Mouse (Mus musculus): ENCODE measurements around the gene Ccdc189. TPM values are rescaled to one million over a fixed set of nuclear protein-coding genes. Genes with fewer than 3 reads are reported as not detected.

The Ccdc189 gene
- polyA plus RNA-seq, 1 experiment from 2014 or later = 16.9 TPM

GRCm38 (mm10) chr7:127541671-127542070, 46.7 kb downstream of the Ccdc189 start:
- Histone ChIP-seq H3K27me3 (ENCODE audit: low read depth, poor library complexity, severe bottlenecking) (no peaks in the 10 kb centered on the region), H3K4me1 (no peaks in the 10 kb centered on the region), H3K9me3 (replicated peaks) (no peaks in the 10 kb centered on the region), H3K36me3 (peaks cover 100% of the 10 kb centered on the region), H3K4me3 (no peak overlapping the region), H3K27ac (replicated peaks) (no peak overlapping the region)
- 98% methylated on average over 3 of the region's 3 CpGs for WGBS
- no peak for DNase-seq (ENCODE audit: low spot score)

Other genes with a start within 250 kb of the Ccdc189 start
- gene Zfp768, start 243.0 kb downstream of the Ccdc189 start, polyA plus RNA-seq (2016; fragmentation: Nextera tagmentation; extraction: Ambion mirVana) = 19.7 and 20.6 TPM in 2 replicates
- 8.6 and 9.1 TPM in 2 replicates for gene Zfp747, start 212.5 kb downstream of the Ccdc189 start, polyA plus RNA-seq (2016; fragmentation: Nextera tagmentation; extraction: Ambion mirVana)
- gene 9130019O22Rik, start 201.4 kb downstream of the Ccdc189 start, polyA plus RNA-seq (2016; fragmentation: Nextera tagmentation; extraction: Ambion mirVana) = 5.8 and 6.4 TPM in 2 replicates
- gene E430018J23Rik, start 195.0 kb downstream of the Ccdc189 start, polyA plus RNA-seq (2016; fragmentation: Nextera tagmentation; extraction: Ambion mirVana) = 5.4 and 6.3 TPM in 2 replicates
- 6.9 and 8.0 TPM in 2 replicates for gene Zfp764, start 181.8 kb downstream of the Ccdc189 start, polyA plus RNA-seq (2016; fragmentation: Nextera tagmentation; extraction: Ambion mirVana)
- gene Zfp688, start 166.5 kb downstream of the Ccdc189 start, polyA plus RNA-seq (2016; fragmentation: Nextera tagmentation; extraction: Ambion mirVana) = 34.4 and 35.2 TPM in 2 replicates
- 13.9 and 16.4 TPM in 2 replicates for gene Zfp689, start 139.4 kb downstream of the Ccdc189 start, polyA plus RNA-seq (2016; fragmentation: Nextera tagmentation; extraction: Ambion mirVana)
- 56.0 and 59.6 TPM in 2 replicates for gene Prr14, start 129.0 kb downstream of the Ccdc189 start, polyA plus RNA-seq (2016; fragmentation: Nextera tagmentation; extraction: Ambion mirVana)
- 8.6 and 9.6 TPM in 2 replicates for gene Fbrs, start 109.4 kb downstream of the Ccdc189 start, polyA plus RNA-seq (2016; fragmentation: Nextera tagmentation; extraction: Ambion mirVana)
- 52.6 and 56.1 TPM in 2 replicates for gene Srcap, start 76.6 kb downstream of the Ccdc189 start, polyA plus RNA-seq (2016; fragmentation: Nextera tagmentation; extraction: Ambion mirVana)
- gene Gm42715, start 69.0 kb downstream of the Ccdc189 start, polyA plus RNA-seq (2016; fragmentation: Nextera tagmentation; extraction: Ambion mirVana) = 14.3 and 18.8 TPM in 2 replicates
- gene Tmem265, start 27.2 kb downstream of the Ccdc189 start, polyA plus RNA-seq (2016; fragmentation: Nextera tagmentation; extraction: Ambion mirVana) = 7.2 and 8.2 TPM in 2 replicates
- 46.9 and 48.3 TPM in 2 replicates for gene Phkg2, start 15.3 kb downstream of the Ccdc189 start, polyA plus RNA-seq (2016; fragmentation: Nextera tagmentation; extraction: Ambion mirVana)
- 56.7 and 59.6 TPM in 2 replicates for gene Rnf40, start 172 bp upstream of the Ccdc189 start, polyA plus RNA-seq (2016; fragmentation: Nextera tagmentation; extraction: Ambion mirVana)
- 32.2 and 37.1 TPM in 2 replicates for gene Zfp629, start 27.2 kb upstream of the Ccdc189 start, polyA plus RNA-seq (2016; fragmentation: Nextera tagmentation; extraction: Ambion mirVana)
- gene Bcl7c, start 120.3 kb upstream of the Ccdc189 start, polyA plus RNA-seq (2016; fragmentation: Nextera tagmentation; extraction: Ambion mirVana) = 47.8 and 48.9 TPM in 2 replicates
- gene Ctf1, start 124.1 kb upstream of the Ccdc189 start, polyA plus RNA-seq (2016; fragmentation: Nextera tagmentation; extraction: Ambion mirVana) = 5.1 and 5.2 TPM in 2 replicates
- gene Ctf2, start 143.6 kb upstream of the Ccdc189 start, polyA plus RNA-seq (2016; fragmentation: Nextera tagmentation; extraction: Ambion mirVana) = 0.22 and 0.36 TPM in 2 replicates
- gene Fbxl19, start 155.9 kb upstream of the Ccdc189 start, polyA plus RNA-seq (2016; fragmentation: Nextera tagmentation; extraction: Ambion mirVana) = 7.9 and 8.3 TPM in 2 replicates
- gene Orai3, start 181.2 kb upstream of the Ccdc189 start, polyA plus RNA-seq (2016; fragmentation: Nextera tagmentation; extraction: Ambion mirVana) = 8.3 and 10.1 TPM in 2 replicates
- 13.4 and 14.7 TPM in 2 replicates for gene Setd1a, start 188.1 kb upstream of the Ccdc189 start, polyA plus RNA-seq (2016; fragmentation: Nextera tagmentation; extraction: Ambion mirVana)
- 0.35 TPM in 1 of 2 replicates, not detected in the other for gene Gm49388, start 197.0 kb upstream of the Ccdc189 start, polyA plus RNA-seq (2016; fragmentation: Nextera tagmentation; extraction: Ambion mirVana)
- 5.0 and 7.2 TPM in 2 replicates for gene Hsd3b7, start 212.0 kb upstream of the Ccdc189 start, polyA plus RNA-seq (2016; fragmentation: Nextera tagmentation; extraction: Ambion mirVana)
- 19.5 and 21.6 TPM in 2 replicates for gene Stx4a, start 235.7 kb upstream of the Ccdc189 start, polyA plus RNA-seq (2016; fragmentation: Nextera tagmentation; extraction: Ambion mirVana)
- 5.4 and 9.7 TPM in 2 replicates for gene Stx1b, start 236.0 kb upstream of the Ccdc189 start, polyA plus RNA-seq (2016; fragmentation: Nextera tagmentation; extraction: Ambion mirVana)

All from midbrain, embryonic 10.5 days (tissue).